Mouse (Mus musculus) hindbrain, embryonic 16.5 days (tissue): Measurements from ENCODE around the gene Myof. TPM values are rescaled to one million over a fixed set of nuclear protein-coding genes. Genes with fewer than 3 reads are reported as not detected.

Experiments used
- ATAC-seq: fragments of 200-750 bp; cut with Nextera tagmentation; 2 replicates; pipeline ENCODE4 v1.8.0; 2017; ENCODE audit warnings: moderate TSS enrichment, moderate library complexity
- H3K27ac ChIP-seq: fragments of 300-500 bp; sonication (generic); 2 replicates; pipeline ENCODE4 v1.5.1; 2014; ENCODE audit warnings: low read depth, mild to moderate bottlenecking, control low read depth, low read length, moderate library complexity
- H3K27me3 ChIP-seq: fragments of 300-500 bp; sonication (generic); replicated peaks from 2 replicates; pipeline ENCODE4 v1.6.1; 2014; ENCODE audit warnings: low read length; ENCODE audit not compliant: control insufficient read depth, insufficient read depth
- H3K36me3 ChIP-seq: fragments of 300-500 bp; sonication (generic); 2 replicates; pipeline ENCODE4 v1.6.1; 2014; ENCODE audit warnings: mild to moderate bottlenecking, low read length, moderate library complexity, mixed read lengths; ENCODE audit not compliant: control insufficient read depth, insufficient read depth
- H3K4me1 ChIP-seq: fragments of 300-500 bp; sonication (generic); 2 replicates; pipeline ENCODE4 v1.6.1; 2014; ENCODE audit warnings: low read depth, low read length; ENCODE audit not compliant: control insufficient read depth, insufficient read depth
- H3K4me2 ChIP-seq: fragments of 300-500 bp; sonication (generic); 2 replicates; pipeline ENCODE4 v1.6.1; 2014; ENCODE audit warnings: mild to moderate bottlenecking, low read length, control low read depth, moderate library complexity
- H3K4me3 ChIP-seq: fragments of 300-500 bp; sonication (generic); 2 replicates; pipeline ENCODE4 v1.5.1; 2014; ENCODE audit warnings: mild to moderate bottlenecking, low read length, control low read depth, moderate library complexity
- H3K9ac ChIP-seq: fragments of 300-500 bp; sonication (generic); 2 replicates; pipeline ENCODE4 v1.6.1; 2014; ENCODE audit warnings: low read depth, mild to moderate bottlenecking, control low read depth, low read length, moderate library complexity
- H3K9me3 ChIP-seq: fragments of 300-500 bp; sonication (generic); 2 replicates; pipeline ENCODE4 v1.6.1; 2014; ENCODE audit warnings: mild to moderate bottlenecking, low read length, moderate library complexity; ENCODE audit not compliant: control insufficient read depth
- WGBS: fragments of 180-500 bp; shearing (Covaris S2); extraction: QIAGEN DNeasy Blood & Tissue Kit; methylation state at CpG from one replicate; pipeline ENCODE4 v1.1.7; 2014; 5-methylcytosine and 5-hydroxymethylcytosine counted together
- polyA plus RNA-seq: library from polyadenylated mRNA; unstranded; fragments of >200 nt; fragmentation: Nextera tagmentation; extraction: Ambion mirVana; gene quantifications from 2 replicates; pipeline ENCODE4 v1.2.1, GENCODE M21; 2015

The Myof gene
- 1.6 and 2.8 TPM in 2 replicates for polyA plus RNA-seq

GRCm38 (mm10) chr19:38043281-38043981 is at the start of gene Myof:
Gene Myof, minus strand, starts transcription at chr19:38043577.
- peak; percentile 50; the same call in 1 of the 2 replicates for ATAC-seq
- peak within 1 kb of the TSS; percentile 72 for H3K4me2 ChIP-seq
- H3K4me3 ChIP-seq, result peak within 1 kb of the TSS; percentile 40
- H3K36me3 ChIP-seq, result no peaks in the 10 kb centered on the region
- no peaks in the 10 kb centered on the region for H3K9me3 ChIP-seq
- peaks cover 6% of the 10 kb centered on the region for H3K4me1 ChIP-seq
- H3K9ac ChIP-seq, result peak within 1 kb of the TSS; percentile 54
- 2% methylated on average over 28 of the region's 28 CpGs for whole genome bisulfite sequencing
- H3K27me3 ChIP-seq, result peaks cover 7% of the 10 kb centered on the region
- no peak within 1 kb of the TSS for H3K27ac ChIP-seq

- no peak for ATAC-seq
- no peaks in the 10 kb centered on the region for H3K36me3 ChIP-seq
- WGBS, result 50% methylated on average over 4 of the region's 4 CpGs
- no peaks in the 10 kb centered on the region for H3K4me1 ChIP-seq
- H3K27me3 ChIP-seq, result peaks cover 9% of the 10 kb centered on the region
- no peak overlapping the region for H3K27ac ChIP-seq
- H3K4me2 ChIP-seq, result no peak overlapping the region
- no peaks in the 10 kb centered on the region for H3K9me3 ChIP-seq
- H3K4me3 ChIP-seq, result no peak overlapping the region
- no peak overlapping the region for H3K9ac ChIP-seq
Measured at GRCm38 (mm10) chr19:38091512-38091985, 48.2 kb upstream of the Myof start.

- Histone ChIP-seq H3K9me3 (no peaks in the 10 kb centered on the region), H3K27ac (no peak overlapping the region), H3K9ac (no peak overlapping the region), H3K36me3 (no peaks in the 10 kb centered on the region), H3K27me3 (no peaks in the 10 kb centered on the region; the same call in 1 of the 2 replicates), H3K4me1 (no peaks in the 10 kb centered on the region), H3K4me3 (no peak overlapping the region), H3K4me2 (no peak overlapping the region)
- ATAC-seq, result no peak
- 86% methylated on average over 8 of the region's 8 CpGs for WGBS
Measured at GRCm38 (mm10) chr19:38089358-38089757, 46.0 kb upstream of the Myof start.

DNA sequence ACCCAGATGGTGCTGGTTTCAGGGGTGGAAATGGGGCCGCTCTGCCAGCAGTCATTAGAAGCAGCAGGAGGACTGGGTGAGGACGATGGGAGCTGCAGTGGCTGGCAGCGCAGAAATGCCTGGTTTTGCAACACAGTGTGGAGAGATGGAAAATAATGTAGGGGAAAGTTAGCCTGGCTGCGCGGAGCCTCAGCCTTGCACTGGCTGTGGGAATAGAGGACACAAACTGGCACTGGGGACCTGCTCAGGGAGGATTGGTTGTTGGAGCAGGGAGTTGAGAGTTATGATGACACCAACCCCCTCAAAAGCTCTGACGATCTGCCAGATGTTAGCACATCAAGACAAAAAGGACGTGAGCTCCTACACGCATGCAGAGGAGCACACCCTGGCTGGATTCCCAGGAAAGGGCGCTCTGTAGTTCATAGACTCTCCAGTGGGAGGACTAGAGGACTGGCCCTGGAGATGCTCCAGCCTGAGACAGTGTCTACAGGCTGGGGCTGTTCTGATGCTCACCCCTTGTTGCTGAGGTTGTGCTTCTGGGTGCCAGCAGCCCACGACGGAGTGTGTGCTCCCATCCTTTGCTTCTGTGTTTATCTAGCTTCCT is 43.7 kb upstream of the Myof start:
- H3K4me2 ChIP-seq, result no peak overlapping the region
- H3K4me3 ChIP-seq, result no peak overlapping the region
- H3K27me3 ChIP-seq, result no peaks in the 10 kb centered on the region
- H3K36me3 ChIP-seq, result no peaks in the 10 kb centered on the region
- peak overlapping the region; percentile 14; the same call in 1 of the 2 replicates for H3K9ac ChIP-seq
- H3K27ac ChIP-seq, result no peak overlapping the region
- no peaks in the 10 kb centered on the region for H3K4me1 ChIP-seq
- H3K9me3 ChIP-seq, result no peaks in the 10 kb centered on the region
- peak; percentile 86 for ATAC-seq
- WGBS, result 52% methylated on average over 11 of the region's 11 CpGs

DNA sequence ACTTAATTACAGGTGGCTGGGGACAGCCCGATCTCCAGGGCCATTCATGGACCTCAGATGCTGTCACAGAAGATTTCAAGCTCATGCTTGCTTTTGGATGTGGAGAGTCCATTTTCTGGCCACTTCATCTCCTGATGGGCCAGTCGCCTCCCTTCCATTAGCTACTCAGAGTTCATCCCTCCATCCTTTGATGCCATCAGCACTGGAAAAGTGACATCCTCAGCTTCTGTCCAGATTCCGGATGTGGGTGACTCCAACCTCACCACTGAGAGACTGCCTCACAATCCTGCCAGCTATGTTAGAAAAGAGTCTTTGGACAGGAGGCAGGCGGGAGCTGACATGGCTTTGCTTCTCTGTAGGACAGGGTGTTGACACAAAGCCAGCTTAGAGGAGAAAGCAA is 42.5 kb upstream of the Myof start:
- Histone ChIP-seq H3K4me3 (no peak overlapping the region), H3K4me1 (no peaks in the 10 kb centered on the region), H3K27ac (no peak overlapping the region), H3K9me3 (no peaks in the 10 kb centered on the region), H3K4me2 (no peak overlapping the region), H3K36me3 (no peaks in the 10 kb centered on the region), H3K27me3 (no peaks in the 10 kb centered on the region), H3K9ac (no peak overlapping the region)
- no peak for ATAC-seq
- 91% methylated on average over 4 of the region's 4 CpGs for WGBS

DNA sequence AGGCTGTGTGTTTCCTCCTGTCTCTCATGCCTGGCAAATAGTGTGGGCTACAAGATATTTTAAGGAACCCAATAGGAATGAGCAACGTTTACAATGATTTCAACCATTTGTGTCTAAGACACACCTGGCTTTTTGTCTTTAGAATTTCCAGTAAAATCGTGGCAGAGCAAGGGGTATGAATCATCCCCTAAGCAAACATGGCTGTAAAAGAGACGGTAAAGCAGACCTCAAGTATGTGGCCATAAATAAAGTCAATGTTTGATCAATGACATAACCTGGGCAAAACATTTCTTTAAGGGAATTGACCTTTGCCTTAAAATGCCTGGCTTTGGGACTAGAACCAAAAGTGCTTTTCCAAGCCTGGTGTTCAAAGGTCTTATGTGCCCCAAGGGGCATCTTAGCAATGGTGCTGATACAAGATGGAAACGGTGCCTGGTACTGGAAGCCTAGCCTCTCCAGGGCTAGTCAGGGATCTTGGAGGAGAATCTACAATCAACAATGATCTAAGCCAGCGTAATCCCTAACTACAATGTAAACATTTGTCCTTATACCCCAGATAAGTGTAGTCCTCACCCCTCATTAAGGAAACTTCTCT is 39.7 kb upstream of the Myof start:
- Histone ChIP-seq H3K27ac (no peak overlapping the region), H3K4me1 (no peaks in the 10 kb centered on the region), H3K27me3 (no peaks in the 10 kb centered on the region), H3K9me3 (no peaks in the 10 kb centered on the region), H3K4me2 (no peak overlapping the region), H3K4me3 (no peak overlapping the region), H3K9ac (no peak overlapping the region), H3K36me3 (no peaks in the 10 kb centered on the region)
- WGBS, result 83% methylated on average over 5 of the region's 5 CpGs
- ATAC-seq, result no peak

- Histone ChIP-seq H3K4me3 (no peak overlapping the region), H3K4me1 (no peaks in the 10 kb centered on the region), H3K27me3 (no peaks in the 10 kb centered on the region), H3K9me3 (no peaks in the 10 kb centered on the region), H3K27ac (no peak overlapping the region), H3K4me2 (no peak overlapping the region), H3K36me3 (no peaks in the 10 kb centered on the region), H3K9ac (no peak overlapping the region)
- ATAC-seq, result no peak
- 69% methylated on average over 3 of the region's 3 CpGs for WGBS
Measured at GRCm38 (mm10) chr19:38081361-38081760, 38.0 kb upstream of the Myof start.

DNA sequence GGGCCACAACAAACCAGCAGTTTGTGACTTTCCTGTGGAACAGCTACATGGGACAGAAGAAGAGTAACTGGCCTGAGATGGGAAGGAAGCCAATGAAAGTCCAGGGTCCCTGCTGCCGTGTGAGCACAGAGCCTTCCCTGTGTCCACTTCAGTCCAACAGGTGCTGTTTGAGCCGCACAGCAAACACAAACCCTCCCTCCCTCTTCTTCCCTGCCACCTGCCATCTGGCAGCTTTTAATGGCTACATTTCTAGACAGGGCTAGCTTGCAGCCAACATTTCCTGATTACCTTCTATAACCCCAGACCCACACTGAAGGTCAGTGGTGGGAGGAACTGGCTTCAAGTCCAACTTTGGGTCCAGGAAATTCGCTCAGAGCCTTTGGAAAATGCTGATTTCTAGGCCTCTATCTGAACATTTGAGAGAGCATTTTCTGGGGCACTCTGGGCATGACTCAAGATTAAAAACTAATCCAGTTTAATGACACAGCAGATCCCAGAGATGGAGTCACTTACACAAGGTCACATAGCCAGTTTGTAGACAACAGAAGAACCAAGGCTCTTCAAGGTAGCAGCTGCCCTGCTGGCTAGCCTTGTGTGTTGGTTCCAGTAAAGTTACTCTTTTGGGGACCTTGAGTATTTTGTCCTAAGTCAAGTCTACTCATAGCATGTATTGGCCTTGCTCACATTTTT is 34.6 kb upstream of the Myof start:
- no peak overlapping the region for H3K4me3 ChIP-seq
- no peak overlapping the region for H3K4me2 ChIP-seq
- no peak overlapping the region for H3K9ac ChIP-seq
- 77% methylated on average over 3 of the region's 3 CpGs for WGBS
- H3K9me3 ChIP-seq, result no peaks in the 10 kb centered on the region
- no peak overlapping the region for H3K27ac ChIP-seq
- no peaks in the 10 kb centered on the region for H3K36me3 ChIP-seq
- H3K4me1 ChIP-seq, result no peaks in the 10 kb centered on the region
- no peaks in the 10 kb centered on the region for H3K27me3 ChIP-seq
- ATAC-seq, result no peak

DNA sequence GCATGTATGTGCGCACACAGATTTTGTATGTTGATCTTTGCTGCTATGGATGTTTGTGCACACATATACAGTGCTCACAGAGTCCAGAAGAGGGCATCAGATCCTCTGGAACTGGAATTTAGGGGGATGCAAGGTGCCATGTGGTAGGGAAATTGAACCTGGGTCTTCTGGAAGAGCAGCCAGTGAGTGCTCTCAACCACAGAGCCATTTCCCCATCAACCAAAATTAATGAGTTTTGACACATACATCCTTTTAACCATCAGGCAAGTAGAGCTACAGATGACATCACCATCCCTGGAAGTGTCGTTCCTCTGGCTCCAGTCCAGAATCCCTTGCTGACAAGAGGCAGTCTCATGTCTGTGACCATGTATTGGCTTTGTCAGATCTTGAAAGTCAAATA is 32.9 kb upstream of the Myof start:
- Histone ChIP-seq H3K4me1 (no peaks in the 10 kb centered on the region), H3K4me2 (no peak overlapping the region), H3K4me3 (no peak overlapping the region), H3K9ac (no peak overlapping the region), H3K27ac (no peak overlapping the region), H3K36me3 (no peaks in the 10 kb centered on the region), H3K9me3 (no peaks in the 10 kb centered on the region), H3K27me3 (no peaks in the 10 kb centered on the region)
- peak; percentile 52; the same call in 1 of the 2 replicates for ATAC-seq
- WGBS, result 71% methylated on average over 2 of the region's 2 CpGs
